Mouse (Mus musculus) forebrain, embryonic 14.5 days (tissue): ENCODE results near the gene Rhobtb3. TPM values are rescaled to one million over a fixed set of nuclear protein-coding genes. Genes with fewer than 3 reads are reported as not detected.
A peak's percentile ranks its signal among the peaks of the same experiment; 100 is the strongest.

ENCODE experiments used
- ATAC-seq: fragments of 200-750 bp; cut with Nextera tagmentation; 2 replicates; pipeline ENCODE4 v1.8.0; 2017; ENCODE audit warnings: mild to moderate bottlenecking, moderate library complexity
- DNase-seq: peaks from one replicate; pipeline ENCODE4 v3.0.0-alpha.2; 2015; ENCODE audit warnings: low spot score
- H3K27ac ChIP-seq: fragments of 300-500 bp; sonication (generic); 2 replicates; pipeline ENCODE4 v1.5.1; 2014; ENCODE audit warnings: low read depth, mild to moderate bottlenecking, control low read depth, low read length, moderate library complexity
- H3K27me3 ChIP-seq: fragments of 300-500 bp; sonication (generic); replicated peaks from 2 replicates; pipeline ENCODE4 v1.6.1; 2014; ENCODE audit warnings: low read length, control low read depth, mixed read lengths; ENCODE audit not compliant: control insufficient read depth, insufficient read depth
- H3K36me3 ChIP-seq: fragments of 300-500 bp; sonication (generic); 2 replicates; pipeline ENCODE4 v1.6.1; 2014; ENCODE audit warnings: low read length, control low read depth; ENCODE audit not compliant: control insufficient read depth, insufficient read depth
- H3K4me1 ChIP-seq: fragments of 300-500 bp; sonication (generic); 2 replicates; pipeline ENCODE4 v1.6.1; 2014; ENCODE audit warnings: antibody characterized with exemption, low read length, control low read depth; ENCODE audit not compliant: control insufficient read depth, insufficient read depth
- H3K4me2 ChIP-seq: fragments of 300-500 bp; sonication (generic); 2 replicates; pipeline ENCODE4 v1.6.1; 2014; ENCODE audit warnings: mild to moderate bottlenecking, control low read depth, low read length
- H3K4me3 ChIP-seq: fragments of 300-500 bp; sonication (generic); 2 replicates; pipeline ENCODE4 v1.5.1; 2014; ENCODE audit warnings: low read depth, low read length, control low read depth
- H3K9ac ChIP-seq: fragments of 300-500 bp; sonication (generic); 2 replicates; pipeline ENCODE4 v1.6.1; 2014; ENCODE audit warnings: mild to moderate bottlenecking, low read length, control low read depth, moderate library complexity
- H3K9me3 ChIP-seq: fragments of 300-500 bp; sonication (generic); replicated peaks from 2 replicates; pipeline ENCODE4 v1.6.1; 2016; ENCODE audit warnings: low read length, control low read depth, mixed read lengths; ENCODE audit not compliant: control insufficient read depth
- WGBS: fragments of 180-500 bp; shearing (Covaris S2); extraction: QIAGEN DNeasy Blood & Tissue Kit; methylation state at CpG from one replicate; pipeline ENCODE4 v1.1.7; 2014; 5-methylcytosine and 5-hydroxymethylcytosine counted together
- polyA plus RNA-seq: library from polyadenylated mRNA; unstranded; fragments of >200 nt; fragmentation: Nextera tagmentation; extraction: Ambion mirVana; gene quantifications from 2 replicates; pipeline ENCODE4 v1.2.1, GENCODE M21; 2014

The Rhobtb3 gene
- polyA plus RNA-seq, 1 experiment from 2014 or later, result 40.2 TPM

DNA sequence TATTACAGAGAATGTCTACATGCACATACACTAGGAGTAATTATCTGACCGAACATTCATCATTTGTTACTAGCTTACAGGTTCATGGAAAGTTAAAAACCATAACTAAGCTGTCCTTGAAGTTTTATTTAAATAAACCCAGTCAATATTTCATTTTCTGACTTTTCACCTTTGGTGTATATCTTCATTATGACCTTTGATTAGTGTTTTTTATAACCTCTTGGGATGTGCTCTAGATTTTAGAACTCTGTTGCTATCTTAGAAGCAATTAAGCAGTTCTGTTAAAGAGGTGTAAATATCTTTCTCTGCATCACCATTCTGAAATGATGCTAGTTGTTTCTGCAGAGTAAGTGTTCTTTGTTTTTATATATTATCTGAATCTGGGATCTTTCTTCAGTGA, 23.1 kb upstream of the Rhobtb3 start, which contains the start of gene Spata9:
Gene Spata9 (plus strand): TSS at position 301 of the 400 bp plus-strand sequence.
- Histone ChIP-seq H3K4me2 (no peak within 1 kb of the TSS), H3K4me3 (no peak within 1 kb of the TSS), H3K36me3 (no peaks in the 10 kb centered on the region), H3K27me3 (no peaks in the 10 kb centered on the region), H3K4me1 (no peaks in the 10 kb centered on the region), H3K9me3 (0 out of 2 replicates have a peak, but pooled peaks cover 3% of the 10 kb centered on the region), H3K9ac (no peak within 1 kb of the TSS), H3K27ac (no peak within 1 kb of the TSS)
- no peak for DNase-seq
- ATAC-seq, result no peak
- WGBS, result 74% methylated on average over 1 of the region's 1 CpGs

DNA sequence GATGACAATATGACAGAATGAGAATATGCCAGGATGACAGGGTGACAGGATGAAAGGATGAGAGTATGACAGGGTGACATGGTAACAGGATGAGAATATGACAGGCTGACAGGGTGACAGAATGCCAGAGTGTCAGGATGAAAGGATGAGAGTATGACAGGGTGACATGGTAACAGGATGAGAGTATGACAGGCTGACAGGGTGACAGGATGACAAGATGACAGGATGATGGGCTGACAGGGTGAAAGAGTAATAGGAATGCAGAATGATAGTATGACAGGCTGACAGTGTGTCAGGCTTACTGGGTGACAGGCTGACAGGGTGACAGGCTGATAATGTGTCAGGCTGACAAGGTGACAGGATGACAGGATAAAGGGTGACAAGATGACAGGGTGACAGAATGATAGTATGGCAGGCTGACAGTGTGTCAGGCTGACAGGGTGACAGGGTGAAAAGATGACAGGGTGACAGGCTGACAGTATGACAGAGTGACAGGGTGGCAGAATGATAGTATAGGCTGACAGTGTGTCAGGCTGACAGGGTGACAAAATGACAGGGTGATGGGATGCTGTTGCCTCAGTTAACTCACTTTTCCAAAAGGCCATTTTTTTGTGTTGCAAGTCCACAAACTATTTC, 11.8 kb upstream of the Rhobtb3 start:
- DNase-seq, result no peak
- H3K9me3 ChIP-seq, result no peaks in the 10 kb centered on the region
- no peak overlapping the region for H3K4me3 ChIP-seq
- H3K4me2 ChIP-seq, result no peak overlapping the region
- H3K27ac ChIP-seq, result no peak overlapping the region
- no peaks in the 10 kb centered on the region for H3K36me3 ChIP-seq
- ATAC-seq, result no peak
- no peak overlapping the region for H3K9ac ChIP-seq
- no peaks in the 10 kb centered on the region for H3K27me3 ChIP-seq
- no peaks in the 10 kb centered on the region for H3K4me1 ChIP-seq

DNA sequence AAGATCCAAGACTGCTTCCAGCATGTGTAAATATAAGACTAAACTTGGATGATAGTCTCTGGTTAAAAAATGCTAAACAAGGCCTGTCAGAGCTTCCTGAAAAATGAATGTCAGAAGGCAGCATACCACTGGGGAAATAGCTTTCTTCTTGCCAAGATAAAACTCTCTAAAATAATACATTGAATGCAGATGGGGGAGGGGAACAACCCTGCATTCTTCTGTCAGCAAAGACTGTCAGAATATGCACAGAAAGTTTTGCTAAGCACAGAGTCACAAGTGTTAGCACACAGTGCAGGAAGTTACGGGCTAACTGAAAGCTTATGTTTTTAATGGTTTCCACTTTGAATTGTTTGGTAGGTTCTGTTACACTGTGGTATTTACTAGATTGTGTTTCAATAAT, 6.6 kb upstream of the Rhobtb3 start:
- DNase-seq (no peak), ATAC-seq (no peak)
- no peak overlapping the region for H3K9ac ChIP-seq
- H3K36me3 ChIP-seq, result no peaks in the 10 kb centered on the region
- H3K9me3 ChIP-seq, result no peaks in the 10 kb centered on the region
- H3K27me3 ChIP-seq, result no peaks in the 10 kb centered on the region
- H3K27ac ChIP-seq, result no peak overlapping the region
- no peak overlapping the region for H3K4me3 ChIP-seq
- WGBS, result 60% methylated on average over 1 of the region's 1 CpGs
- H3K4me2 ChIP-seq, result no peak overlapping the region
- H3K4me1 ChIP-seq, result no peaks in the 10 kb centered on the region

DNA sequence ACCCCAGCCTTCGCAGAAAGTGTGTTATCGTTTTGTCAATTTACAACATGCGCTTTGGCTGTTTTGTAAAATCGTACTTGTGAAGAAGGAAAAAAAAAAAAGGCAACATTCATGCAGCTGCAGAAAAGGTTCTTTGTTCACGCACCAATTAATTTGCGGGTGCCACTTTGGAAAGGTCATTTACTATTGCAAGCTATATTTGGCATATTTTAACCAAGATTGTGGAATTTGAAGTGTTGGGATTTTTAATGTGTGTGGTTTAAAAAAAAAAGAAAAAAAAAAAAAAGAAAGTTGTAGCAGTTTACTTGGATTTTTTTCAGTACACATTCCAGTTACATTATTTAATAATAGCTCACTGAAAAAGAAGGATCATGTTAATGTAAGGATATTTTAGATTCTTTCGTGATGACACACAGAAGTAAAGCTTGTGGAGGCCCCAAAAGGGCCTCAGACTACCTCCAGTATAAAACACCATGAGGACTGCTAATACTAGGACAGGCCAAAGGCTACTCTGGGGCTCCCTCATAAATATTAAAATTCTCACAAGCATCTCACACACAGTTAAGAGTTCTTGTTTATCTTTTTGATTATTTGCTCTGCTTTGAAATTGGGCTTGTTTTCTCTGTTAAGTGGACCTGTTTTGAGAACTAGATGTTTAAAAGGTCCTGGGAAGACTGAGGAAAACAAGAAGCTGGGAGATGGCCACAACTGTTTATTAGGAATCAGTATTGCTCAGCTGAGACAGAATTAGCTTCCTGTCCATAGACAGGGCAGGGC, 507 bp upstream of the Rhobtb3 start:
- Histone ChIP-seq H3K4me3 (peak overlapping the region; percentile 83), H3K9ac (peak overlapping the region; percentile 96), H3K27me3 (no peaks in the 10 kb centered on the region), H3K36me3 (no peaks in the 10 kb centered on the region), H3K27ac (peak overlapping the region; percentile 99), H3K4me2 (peak overlapping the region; percentile 71), H3K4me1 (peaks cover 16% of the 10 kb centered on the region), H3K9me3 (no peaks in the 10 kb centered on the region)
- ATAC-seq (no peak), DNase-seq (peak; percentile 35)
- WGBS, result 2% methylated on average over 7 of the region's 7 CpGs

DNA sequence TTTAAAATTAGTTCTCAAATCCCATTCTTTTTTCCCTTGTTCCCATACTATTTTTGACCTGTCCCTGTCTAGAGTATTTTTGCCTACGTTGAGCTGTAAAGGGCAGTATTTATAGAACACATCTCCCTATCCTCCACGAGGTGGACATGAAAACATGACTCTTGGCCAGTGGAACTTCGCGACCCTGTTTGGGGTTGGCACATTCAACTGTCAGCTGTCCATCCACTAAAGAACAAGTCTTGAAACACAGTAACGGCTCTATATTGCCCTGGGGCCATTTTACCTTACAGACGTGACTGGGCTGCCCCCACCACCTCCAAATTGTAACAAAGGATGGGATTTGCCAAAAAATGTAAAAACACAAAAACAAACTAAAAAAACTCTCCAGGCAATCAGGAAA, 994 bp downstream of the Rhobtb3 start:
- DNase-seq (peak; percentile 52), ATAC-seq (0 out of 2 replicates have a peak, but pooled peaks have one; percentile 4)
- H3K36me3 ChIP-seq, result peaks cover 13% of the 10 kb centered on the region
- H3K4me1 ChIP-seq, result peaks cover 16% of the 10 kb centered on the region
- peak overlapping the region; percentile 83 for H3K4me3 ChIP-seq
- H3K9me3 ChIP-seq, result no peaks in the 10 kb centered on the region
- H3K9ac ChIP-seq, result peak overlapping the region; percentile 96
- peak overlapping the region; percentile 71 for H3K4me2 ChIP-seq
- H3K27me3 ChIP-seq, result no peaks in the 10 kb centered on the region
- 0% methylated on average over 6 of the region's 6 CpGs for WGBS
- H3K27ac ChIP-seq, result peak overlapping the region; percentile 99

DNA sequence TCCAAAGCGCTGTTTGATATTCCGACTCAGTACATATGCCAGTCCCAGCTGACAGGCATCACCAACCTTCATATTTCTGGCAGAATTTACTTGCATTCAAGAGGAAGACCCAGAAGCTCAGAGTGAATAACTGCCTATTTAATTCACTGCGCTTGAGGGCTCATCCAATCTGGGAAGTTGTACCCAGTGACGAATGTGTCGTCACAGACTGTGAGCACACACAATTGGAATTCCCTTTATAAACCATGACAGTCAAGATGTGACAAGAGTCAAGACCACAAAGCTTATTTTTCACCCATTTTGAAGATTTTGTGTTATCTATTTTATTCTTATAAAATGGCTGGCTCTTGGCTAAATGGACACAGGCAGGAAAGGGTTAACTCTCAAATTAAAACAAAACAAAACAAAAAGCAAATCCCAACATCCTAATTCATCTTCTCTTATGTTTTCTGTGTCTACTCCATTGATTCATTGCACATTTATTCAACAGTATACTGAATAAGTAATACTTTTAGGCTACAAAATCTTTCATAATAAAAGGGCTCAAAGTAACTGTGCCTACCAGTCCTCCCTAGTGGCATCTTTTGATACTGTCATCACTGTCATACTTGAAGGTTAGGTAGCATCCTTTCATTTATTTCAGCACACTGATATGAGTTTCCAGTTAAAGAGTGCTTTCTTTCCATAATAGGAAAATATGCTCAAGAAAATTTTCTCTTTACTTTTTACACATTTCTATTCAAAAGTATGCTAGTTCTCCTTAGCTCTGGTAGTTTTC, 2.0 kb downstream of the Rhobtb3 start:
- 70% methylated on average over 5 of the region's 5 CpGs for WGBS
- Histone ChIP-seq H3K27me3 (no peaks in the 10 kb centered on the region), H3K27ac (no peak overlapping the region), H3K36me3 (peaks cover 16% of the 10 kb centered on the region), H3K9me3 (no peaks in the 10 kb centered on the region), H3K4me2 (peak overlapping the region; percentile 45), H3K4me3 (peak overlapping the region; percentile 6; the same call in 1 of the 2 replicates), H3K9ac (no peak overlapping the region), H3K4me1 (peaks cover 16% of the 10 kb centered on the region)
- peak; percentile 26; the same call in 1 of the 2 replicates for ATAC-seq
- peak; percentile 75 for DNase-seq

DNA sequence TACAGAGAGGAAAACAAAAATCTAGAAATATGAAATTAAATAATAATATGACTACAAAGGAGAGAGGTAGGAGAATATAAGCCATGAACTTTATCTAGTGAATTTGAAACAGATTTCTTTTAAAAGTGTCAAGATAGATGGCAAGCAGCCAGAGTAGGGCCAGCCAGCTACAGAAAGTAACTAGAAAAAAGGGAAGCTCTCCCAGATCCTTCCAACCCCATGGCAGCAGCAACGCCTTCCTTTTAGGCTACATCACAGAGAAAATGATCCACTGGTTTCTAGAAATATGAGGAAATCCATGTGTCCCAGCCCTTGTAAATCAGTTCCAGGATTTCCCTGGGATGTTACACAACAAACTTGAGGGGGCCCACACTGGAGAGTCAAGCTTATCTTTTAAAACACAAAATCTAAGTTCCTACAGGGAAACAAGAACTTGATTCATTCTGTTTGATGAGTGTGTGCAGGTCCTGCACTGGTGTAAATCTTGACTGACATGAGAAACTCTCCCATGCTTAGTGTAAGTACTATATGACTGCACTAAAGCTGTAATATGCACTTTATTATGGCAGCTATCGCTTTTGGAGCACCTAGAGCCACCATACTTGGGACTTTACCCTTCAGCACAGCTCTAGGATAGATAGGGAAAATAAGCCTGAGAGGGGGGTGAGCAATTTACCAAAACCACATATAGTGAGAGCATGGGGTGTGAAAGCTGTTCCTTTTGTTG, 2.8 kb downstream of the Rhobtb3 start:
- Histone ChIP-seq H3K4me3 (peak overlapping the region; percentile 6; the same call in 1 of the 2 replicates), H3K9me3 (no peaks in the 10 kb centered on the region), H3K27ac (no peak overlapping the region), H3K4me1 (peaks cover 16% of the 10 kb centered on the region), H3K4me2 (peak overlapping the region; percentile 45), H3K9ac (no peak overlapping the region), H3K27me3 (no peaks in the 10 kb centered on the region), H3K36me3 (peaks cover 16% of the 10 kb centered on the region)
- ATAC-seq (no peak), DNase-seq (no peak)
- WGBS, result 70% methylated on average over 2 of the region's 2 CpGs

DNA sequence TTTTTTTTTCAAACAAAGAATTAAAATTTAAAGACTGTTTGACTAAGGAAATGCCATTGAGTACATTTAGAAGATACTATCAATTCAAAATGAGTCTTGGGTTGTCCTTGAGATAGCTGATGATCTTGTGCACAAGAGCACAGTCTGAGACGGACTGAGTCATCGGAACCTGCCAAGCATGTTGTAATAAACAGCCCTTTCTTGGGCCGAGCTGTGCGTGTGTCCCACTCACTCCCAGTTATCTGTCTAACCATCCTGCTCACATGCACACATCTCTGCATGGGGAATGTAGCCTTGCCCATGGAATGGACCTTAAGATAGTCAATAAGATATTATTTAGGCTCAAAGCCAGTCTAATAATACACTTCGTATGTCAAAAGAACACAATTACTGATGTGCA, 4.9 kb downstream of the Rhobtb3 start:
- H3K27me3 ChIP-seq, result no peaks in the 10 kb centered on the region
- no peak overlapping the region for H3K4me3 ChIP-seq
- no peak overlapping the region for H3K27ac ChIP-seq
- no peak for ATAC-seq
- H3K4me1 ChIP-seq, result peaks cover 11% of the 10 kb centered on the region
- no peak overlapping the region for H3K9ac ChIP-seq
- no peak overlapping the region for H3K4me2 ChIP-seq
- no peaks in the 10 kb centered on the region for H3K9me3 ChIP-seq
- H3K36me3 ChIP-seq, result peaks cover 16% of the 10 kb centered on the region
- no peak for DNase-seq
- 95% methylated on average over 5 of the region's 5 CpGs for WGBS
